Mouse (Mus musculus): ENCODE data around the gene Rpf1. TPM values are rescaled to one million over a fixed set of nuclear protein-coding genes. Genes with fewer than 3 reads are reported as not detected.

The Rpf1 gene
- polyA plus RNA-seq, 1 experiment from 2014 or later, result 38.8 TPM

DNA sequence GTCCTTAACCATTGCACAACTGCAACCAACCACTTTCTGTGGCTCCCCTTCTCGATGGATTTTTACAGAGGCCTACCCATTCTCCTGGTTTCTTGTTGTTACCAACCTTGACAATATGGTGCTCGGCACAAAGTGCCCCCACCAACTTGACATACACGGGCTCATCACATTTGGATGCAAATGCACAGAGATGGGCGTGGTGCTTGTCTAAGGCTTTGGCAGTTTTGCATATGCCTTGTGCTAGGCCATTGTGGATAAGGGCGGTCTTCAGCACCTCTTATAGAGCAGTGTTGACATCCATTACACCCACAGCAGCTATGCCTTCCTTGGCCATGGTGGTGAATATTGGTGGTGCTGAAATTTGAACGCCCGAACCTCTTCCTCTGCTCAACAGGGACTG, 41.7 kb upstream of the Rpf1 start:
- no peaks in the 10 kb centered on the region for H3K9me3 ChIP-seq (replicated peaks; ENCODE audit: control insufficient read depth, low read length)
- no peaks in the 10 kb centered on the region for H3K27me3 ChIP-seq (ENCODE audit: control insufficient read depth, insufficient read depth, low read length)
- no peak overlapping the region for H3K4me2 ChIP-seq (ENCODE audit: low read depth, low read length)
- WGBS, result 90% methylated on average over 7 of the region's 7 CpGs
- H3K27ac ChIP-seq (ENCODE audit: low read length), result no peak overlapping the region
- H3K4me3 ChIP-seq (ENCODE audit: low read length), result no peak overlapping the region
- H3K36me3 ChIP-seq (ENCODE audit: control insufficient read depth, insufficient read depth), result no peaks in the 10 kb centered on the region
- no peaks in the 10 kb centered on the region for H3K4me1 ChIP-seq (ENCODE audit: control insufficient read depth, insufficient read depth, low read length)
- no peak overlapping the region for H3K9ac ChIP-seq (ENCODE audit: low read length)
- no peak for ATAC-seq (replicated peaks; ENCODE audit: extremely low read depth, insufficient read depth, low FRiP score)

DNA sequence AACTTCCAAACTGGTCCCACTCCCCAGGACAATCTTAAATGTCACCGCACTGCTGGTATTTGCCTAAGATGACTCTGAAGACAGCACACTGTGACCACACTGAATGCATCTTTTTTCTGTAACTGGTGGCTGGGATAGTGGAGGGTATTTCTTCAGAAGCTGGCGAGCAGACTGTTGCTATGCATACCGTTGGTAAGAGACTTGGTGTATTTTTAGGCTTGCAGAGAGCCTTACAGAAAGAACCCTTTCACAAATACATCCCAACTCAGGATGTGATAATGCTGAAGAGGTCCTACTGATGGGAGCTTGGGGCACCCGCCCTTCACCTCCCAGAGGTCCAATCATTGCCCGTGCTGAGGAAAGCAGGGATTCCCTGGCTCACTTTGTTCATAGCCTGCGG, 36.3 kb upstream of the Rpf1 start:
- Histone ChIP-seq H3K27me3 (ENCODE audit: control insufficient read depth, insufficient read depth, low read length) (no peaks in the 10 kb centered on the region), H3K27ac (ENCODE audit: low read length) (no peak overlapping the region), H3K4me1 (ENCODE audit: control insufficient read depth, insufficient read depth, low read length) (peaks cover 2% of the 10 kb centered on the region; the same call in 1 of the 2 replicates), H3K4me3 (ENCODE audit: low read length) (no peak overlapping the region), H3K9ac (ENCODE audit: low read length) (no peak overlapping the region), H3K9me3 (replicated peaks; ENCODE audit: control insufficient read depth, low read length) (no peaks in the 10 kb centered on the region), H3K36me3 (ENCODE audit: control insufficient read depth, insufficient read depth) (no peaks in the 10 kb centered on the region), H3K4me2 (ENCODE audit: low read depth, low read length) (no peak overlapping the region)
- ATAC-seq (replicated peaks; ENCODE audit: extremely low read depth, insufficient read depth, low FRiP score), result no peak
- WGBS, result 59% methylated on average over 6 of the region's 6 CpGs

DNA sequence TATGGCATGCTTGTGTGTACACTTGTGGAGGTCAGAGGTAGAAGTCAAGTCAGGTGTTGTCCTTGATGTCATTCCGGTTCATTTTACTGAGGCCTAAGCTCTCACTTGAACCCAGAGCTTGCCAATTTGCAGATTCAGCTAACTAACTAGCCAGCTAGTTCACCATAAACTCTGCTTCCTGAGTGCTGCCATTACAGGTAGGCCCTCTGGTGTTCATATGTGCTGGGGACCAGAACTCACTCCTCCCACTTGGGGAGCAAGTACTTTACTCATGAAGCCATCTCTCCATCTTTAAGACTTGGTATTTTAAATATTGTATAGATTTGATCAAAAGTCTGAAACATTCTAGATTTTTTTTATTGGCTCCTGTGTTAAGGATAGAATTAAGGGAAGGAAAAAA, 35.3 kb upstream of the Rpf1 start:
- H3K9me3 ChIP-seq (replicated peaks; ENCODE audit: control insufficient read depth, low read length), result no peaks in the 10 kb centered on the region
- no peaks in the 10 kb centered on the region for H3K36me3 ChIP-seq (ENCODE audit: control insufficient read depth, insufficient read depth)
- peaks cover 2% of the 10 kb centered on the region; the same call in 1 of the 2 replicates for H3K4me1 ChIP-seq (ENCODE audit: control insufficient read depth, insufficient read depth, low read length)
- H3K4me2 ChIP-seq (ENCODE audit: low read depth, low read length), result no peak overlapping the region
- no peak overlapping the region for H3K9ac ChIP-seq (ENCODE audit: low read length)
- no peak overlapping the region for H3K27ac ChIP-seq (ENCODE audit: low read length)
- no peak for ATAC-seq (replicated peaks; ENCODE audit: extremely low read depth, insufficient read depth, low FRiP score)
- H3K4me3 ChIP-seq (ENCODE audit: low read length), result no peak overlapping the region
- 73% methylated on average over 1 of the region's 1 CpGs for WGBS
- no peaks in the 10 kb centered on the region for H3K27me3 ChIP-seq (ENCODE audit: control insufficient read depth, insufficient read depth, low read length)

DNA sequence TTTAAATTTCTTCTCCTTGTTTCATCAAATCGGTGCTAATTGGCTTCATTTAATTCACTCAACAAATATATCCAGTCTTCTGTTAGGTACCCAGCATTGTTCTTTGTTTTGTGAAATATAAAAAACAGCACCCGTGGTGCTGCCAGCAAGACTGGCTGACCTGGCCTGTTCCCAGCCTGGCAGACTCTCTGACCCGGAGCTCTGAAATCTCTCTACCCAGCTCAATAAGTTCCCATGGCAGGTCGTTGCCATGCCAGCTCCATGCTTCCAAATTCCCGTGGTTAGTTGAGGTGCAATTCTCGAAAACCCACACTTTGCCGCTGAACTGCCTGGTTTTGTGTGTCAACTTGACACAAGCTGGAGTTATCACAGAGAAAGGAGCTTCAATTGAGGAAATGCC, 33.6 kb upstream of the Rpf1 start:
- H3K9ac ChIP-seq (ENCODE audit: low read length), result no peak overlapping the region
- H3K4me3 ChIP-seq (ENCODE audit: low read length), result no peak overlapping the region
- 83% methylated on average over 7 of the region's 7 CpGs for WGBS
- no peaks in the 10 kb centered on the region for H3K9me3 ChIP-seq (replicated peaks; ENCODE audit: control insufficient read depth, low read length)
- H3K27ac ChIP-seq (ENCODE audit: low read length), result no peak overlapping the region
- no peaks in the 10 kb centered on the region for H3K27me3 ChIP-seq (ENCODE audit: control insufficient read depth, insufficient read depth, low read length)
- H3K36me3 ChIP-seq (ENCODE audit: control insufficient read depth, insufficient read depth), result no peaks in the 10 kb centered on the region
- no peak overlapping the region for H3K4me2 ChIP-seq (ENCODE audit: low read depth, low read length)
- H3K4me1 ChIP-seq (ENCODE audit: control insufficient read depth, insufficient read depth, low read length), result peaks cover 2% of the 10 kb centered on the region; the same call in 1 of the 2 replicates
- no peak for ATAC-seq (replicated peaks; ENCODE audit: extremely low read depth, insufficient read depth, low FRiP score)

DNA sequence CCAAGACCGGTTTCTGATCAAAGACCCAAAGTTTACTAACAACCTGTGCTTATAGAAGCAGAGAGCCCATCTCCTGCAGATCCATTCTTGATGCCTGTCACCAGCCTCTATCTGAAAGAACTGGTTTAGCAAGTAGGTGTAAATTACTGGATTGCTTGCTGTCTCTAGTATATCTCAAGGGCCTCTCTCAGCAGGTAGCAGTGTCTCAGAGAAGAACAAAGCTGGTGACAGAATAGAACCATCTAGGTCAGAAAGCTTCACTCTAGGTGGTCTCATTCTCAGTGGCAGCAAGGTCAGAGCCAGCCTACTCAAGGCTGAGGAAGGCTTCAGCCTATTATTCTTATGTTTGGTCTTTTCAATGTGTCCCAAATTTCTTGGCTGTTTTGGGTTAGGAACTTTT, 22.4 kb upstream of the Rpf1 start:
- ATAC-seq (replicated peaks; ENCODE audit: extremely low read depth, insufficient read depth, low FRiP score), result no peak
- Histone ChIP-seq H3K36me3 (ENCODE audit: control insufficient read depth, insufficient read depth) (no peaks in the 10 kb centered on the region), H3K4me3 (ENCODE audit: low read length) (no peak overlapping the region), H3K27ac (ENCODE audit: low read length) (no peak overlapping the region), H3K9me3 (replicated peaks; ENCODE audit: control insufficient read depth, low read length) (no peaks in the 10 kb centered on the region), H3K4me2 (ENCODE audit: low read depth, low read length) (no peak overlapping the region), H3K27me3 (ENCODE audit: control insufficient read depth, insufficient read depth, low read length) (no peaks in the 10 kb centered on the region), H3K9ac (ENCODE audit: low read length) (no peak overlapping the region), H3K4me1 (ENCODE audit: control insufficient read depth, insufficient read depth, low read length) (no peaks in the 10 kb centered on the region)
- 37% methylated on average over 1 of the region's 1 CpGs for whole genome bisulfite sequencing

DNA sequence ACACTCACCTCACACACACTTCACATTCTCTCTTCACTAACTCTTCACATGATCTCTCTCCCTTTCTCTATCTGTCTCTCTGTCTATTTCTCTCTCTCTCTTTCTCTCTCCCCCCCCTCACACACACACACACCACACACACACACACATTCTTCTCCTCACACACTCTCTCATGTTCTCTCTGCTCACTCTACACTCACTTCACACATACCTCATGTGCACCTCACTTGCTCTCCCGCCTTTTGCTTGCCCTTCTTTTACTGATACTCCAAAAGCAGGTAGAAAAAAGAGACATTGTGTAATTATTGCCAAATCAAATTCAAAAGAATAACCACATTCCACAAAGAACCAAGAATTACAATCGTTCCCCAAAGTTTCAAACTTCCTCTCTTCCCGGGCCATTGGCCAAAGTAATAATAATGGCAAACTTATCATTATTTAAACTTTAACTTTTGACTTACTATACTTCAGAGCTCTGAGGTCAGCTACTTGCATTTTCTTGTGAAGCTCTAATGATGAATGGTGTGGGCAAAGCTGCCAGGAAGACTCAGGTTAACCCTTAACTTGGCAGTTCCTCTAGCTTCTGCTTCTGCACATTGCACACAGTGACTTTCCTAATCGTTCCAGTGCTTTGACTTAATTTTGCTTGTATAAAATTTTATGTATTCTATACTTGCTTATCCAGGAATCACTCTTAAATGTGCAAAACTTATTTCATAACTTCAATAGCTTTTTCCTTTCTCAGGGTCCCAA, 19.5 kb upstream of the Rpf1 start:
- no peak overlapping the region for H3K4me3 ChIP-seq (ENCODE audit: low read length)
- no peaks in the 10 kb centered on the region for H3K4me1 ChIP-seq (ENCODE audit: control insufficient read depth, insufficient read depth, low read length)
- no peak for ATAC-seq (replicated peaks; ENCODE audit: extremely low read depth, insufficient read depth, low FRiP score)
- no peaks in the 10 kb centered on the region for H3K9me3 ChIP-seq (replicated peaks; ENCODE audit: control insufficient read depth, low read length)
- no peak overlapping the region for H3K4me2 ChIP-seq (ENCODE audit: low read depth, low read length)
- H3K9ac ChIP-seq (ENCODE audit: low read length), result no peak overlapping the region
- H3K27ac ChIP-seq (ENCODE audit: low read length), result no peak overlapping the region
- WGBS, result 59% methylated on average over 4 of the region's 4 CpGs
- no peaks in the 10 kb centered on the region for H3K27me3 ChIP-seq (ENCODE audit: control insufficient read depth, insufficient read depth, low read length)
- no peaks in the 10 kb centered on the region for H3K36me3 ChIP-seq (ENCODE audit: control insufficient read depth, insufficient read depth)

DNA sequence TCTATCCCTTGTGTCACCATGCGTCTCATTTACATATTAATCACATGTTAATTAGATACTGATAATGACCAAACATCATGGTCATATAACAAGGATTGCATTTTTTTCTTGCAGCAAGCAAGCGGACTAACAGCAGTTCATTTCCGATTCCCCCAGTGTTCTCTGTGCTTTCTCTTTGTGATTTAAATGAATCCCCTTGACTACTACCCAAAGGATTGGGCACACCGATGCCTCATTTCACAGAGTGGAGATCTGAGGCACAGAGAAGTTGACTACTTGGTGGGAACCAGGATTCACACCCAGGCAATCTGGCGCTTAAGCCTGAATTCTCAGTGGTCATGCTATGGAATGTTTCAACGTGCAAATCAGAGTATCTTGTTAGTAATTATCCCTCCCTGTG, 13.8 kb upstream of the Rpf1 start:
- Histone ChIP-seq H3K4me2 (ENCODE audit: low read depth, low read length) (no peak overlapping the region), H3K4me1 (ENCODE audit: control insufficient read depth, insufficient read depth, low read length) (no peaks in the 10 kb centered on the region), H3K4me3 (ENCODE audit: low read length) (no peak overlapping the region), H3K9ac (ENCODE audit: low read length) (no peak overlapping the region), H3K9me3 (replicated peaks; ENCODE audit: control insufficient read depth, low read length) (no peaks in the 10 kb centered on the region), H3K27ac (ENCODE audit: low read length) (no peak overlapping the region), H3K27me3 (ENCODE audit: control insufficient read depth, insufficient read depth, low read length) (no peaks in the 10 kb centered on the region), H3K36me3 (ENCODE audit: control insufficient read depth, insufficient read depth) (no peaks in the 10 kb centered on the region)
- WGBS, result 61% methylated on average over 6 of the region's 6 CpGs
- no peak for ATAC-seq (replicated peaks; ENCODE audit: extremely low read depth, insufficient read depth, low FRiP score)

DNA sequence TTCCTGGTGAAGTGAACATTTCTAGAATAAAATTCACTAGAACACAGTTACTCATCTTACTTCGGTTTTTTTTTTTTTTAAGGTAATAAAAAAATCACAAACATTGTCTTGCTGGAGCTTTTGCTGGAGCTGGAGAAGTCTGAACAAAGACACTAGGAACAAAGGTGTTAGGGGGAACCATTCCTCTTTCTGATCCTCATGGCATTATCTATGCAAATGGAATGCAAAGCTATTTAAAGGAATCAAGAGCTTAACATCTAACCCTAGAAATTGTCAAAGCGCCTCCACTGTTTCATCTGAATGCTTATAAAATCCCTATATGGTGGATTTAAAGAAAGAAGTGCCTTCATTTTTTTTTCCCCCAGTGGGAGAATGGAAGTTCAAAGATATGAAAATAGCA, 7.1 kb upstream of the Rpf1 start:
- Histone ChIP-seq H3K36me3 (ENCODE audit: control insufficient read depth, insufficient read depth) (no peaks in the 10 kb centered on the region), H3K9ac (ENCODE audit: low read length) (no peak overlapping the region), H3K27ac (ENCODE audit: low read length) (no peak overlapping the region), H3K4me2 (ENCODE audit: low read depth, low read length) (no peak overlapping the region), H3K4me3 (ENCODE audit: low read length) (no peak overlapping the region), H3K27me3 (ENCODE audit: control insufficient read depth, insufficient read depth, low read length) (no peaks in the 10 kb centered on the region), H3K4me1 (ENCODE audit: control insufficient read depth, insufficient read depth, low read length) (no peaks in the 10 kb centered on the region), H3K9me3 (replicated peaks; ENCODE audit: control insufficient read depth, low read length) (no peaks in the 10 kb centered on the region)
- 48% methylated on average over 2 of the region's 2 CpGs for WGBS
- ATAC-seq (replicated peaks; ENCODE audit: extremely low read depth, insufficient read depth, low FRiP score), result no peak

DNA sequence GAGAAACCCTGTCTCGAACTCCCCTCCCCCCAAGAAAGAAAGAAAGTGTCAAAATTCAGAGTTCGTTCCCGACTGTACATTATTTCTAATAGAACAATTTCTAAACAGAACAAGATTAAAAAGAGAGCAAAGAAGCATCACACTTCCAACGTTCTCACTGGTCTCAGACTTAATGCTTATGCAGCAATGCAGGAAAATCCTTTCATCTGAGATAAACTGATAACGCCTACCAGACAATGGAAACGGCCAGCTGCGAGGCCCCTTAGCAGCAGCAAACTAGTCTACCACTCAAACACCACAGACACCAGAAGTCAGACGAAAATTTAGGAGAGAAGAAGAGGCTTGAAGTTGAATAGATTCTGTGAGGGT, 407 bp upstream of the Rpf1 start:
- 10% methylated on average over 8 of the region's 8 CpGs for WGBS
- Histone ChIP-seq H3K4me3 (ENCODE audit: low read length) (peak overlapping the region; percentile 82), H3K9ac (ENCODE audit: low read length) (peak overlapping the region; percentile 93), H3K27me3 (ENCODE audit: control insufficient read depth, insufficient read depth, low read length) (no peaks in the 10 kb centered on the region), H3K36me3 (ENCODE audit: control insufficient read depth, insufficient read depth) (peaks cover 17% of the 10 kb centered on the region), H3K4me2 (ENCODE audit: low read depth, low read length) (peak overlapping the region; percentile 89), H3K9me3 (replicated peaks; ENCODE audit: control insufficient read depth, low read length) (no peaks in the 10 kb centered on the region), H3K27ac (ENCODE audit: low read length) (peak overlapping the region; percentile 99), H3K4me1 (ENCODE audit: control insufficient read depth, insufficient read depth, low read length) (peaks cover 7% of the 10 kb centered on the region; the same call in 1 of the 2 replicates)
- ATAC-seq (replicated peaks; ENCODE audit: extremely low read depth, insufficient read depth, low FRiP score), result no peak

Measured in heart, embryonic 16.5 days (tissue).